Mouse (Mus musculus) hindlimb bud, embryonic 11.5 days (tissue): ENCODE measurements around the gene Fam241a.

ENCODE experiments used
- DNase-seq: peaks from one replicate; pipeline ENCODE4 v3.0.0-alpha.2; 2012; ENCODE audit warnings: low read depth, low spot score; ENCODE audit errors: extremely low spot score

The Fam241a gene

DNA sequence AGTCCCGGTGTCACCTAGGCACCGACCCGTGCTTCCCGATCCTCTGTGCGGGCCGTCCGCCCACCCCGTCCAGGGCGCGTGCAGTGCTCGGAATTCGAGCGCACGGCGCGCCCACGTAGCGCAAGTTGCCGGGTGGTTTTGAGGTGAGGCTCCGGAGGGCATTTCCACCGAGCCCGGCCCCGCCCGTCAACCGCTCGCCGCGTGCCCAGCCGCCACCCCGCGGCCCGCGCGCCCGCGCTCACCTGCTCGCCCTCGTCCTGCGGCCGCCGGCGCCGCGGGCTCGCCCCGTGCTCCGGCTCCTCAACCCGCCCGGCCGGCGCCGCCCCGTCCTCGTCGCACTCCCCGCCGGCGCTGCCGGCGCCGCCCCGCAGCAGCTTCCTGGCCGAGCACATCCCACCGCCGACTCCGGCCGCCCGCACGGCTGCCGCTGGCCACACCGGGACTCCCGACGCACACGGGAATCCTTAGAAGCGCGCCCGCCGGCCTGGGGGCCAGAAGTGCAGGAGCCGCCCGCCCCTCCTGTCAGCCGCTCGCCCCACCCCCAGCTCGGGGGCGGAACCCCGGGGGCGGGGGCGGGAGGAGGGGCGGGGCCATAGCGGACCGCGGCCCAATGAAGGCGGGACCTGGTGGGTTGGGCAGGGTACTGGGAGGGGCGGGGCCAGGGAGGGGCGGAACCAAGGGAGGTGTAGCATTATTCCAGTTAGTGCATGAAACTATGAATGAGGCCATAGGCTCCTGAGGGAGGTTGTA, at the start of gene Fam241a:
TSS of gene Fam241a (minus strand) at position 533 of the 750 bp plus-strand sequence.
- no peak for DNase-seq

- no peak for DNase-seq
These were observed 36.3 kb upstream of the Fam241a start for GRCm38 (mm10) chr3:127932453-127932852.

- DNase-seq, result no peak
These were observed 34.3 kb upstream of the Fam241a start for GRCm38 (mm10) chr3:127930326-127931012.

GRCm38 (mm10) chr3:127929921-127930320, 33.8 kb upstream of the Fam241a start:
- no peak for DNase-seq

DNA sequence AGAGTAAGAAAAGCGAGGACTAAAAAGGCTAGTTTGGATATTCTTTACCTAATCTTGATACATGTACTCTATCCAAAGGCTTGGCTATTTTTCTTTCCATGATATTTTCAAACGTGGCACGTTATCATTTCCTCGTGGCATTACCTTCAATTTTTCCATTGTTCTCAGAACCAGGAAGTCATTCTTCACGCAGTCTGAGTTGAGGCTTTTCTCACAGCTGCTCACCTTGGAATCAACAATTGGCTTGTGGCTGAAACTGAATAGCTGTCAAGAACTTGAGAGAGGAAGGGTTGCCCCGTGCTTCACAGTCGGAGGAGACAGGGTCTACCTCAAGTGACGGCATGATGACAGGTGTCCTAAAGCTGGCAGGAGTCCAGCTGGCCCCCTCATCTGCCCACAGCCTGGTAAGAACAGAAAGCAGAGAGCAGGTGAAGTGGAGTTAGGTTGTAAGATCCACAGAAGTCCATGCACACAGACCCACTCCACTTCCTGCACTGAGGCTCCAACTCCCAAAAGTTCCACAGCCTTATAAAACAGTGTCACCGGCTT, 30.6 kb upstream of the Fam241a start:
- no peak for DNase-seq

DNA sequence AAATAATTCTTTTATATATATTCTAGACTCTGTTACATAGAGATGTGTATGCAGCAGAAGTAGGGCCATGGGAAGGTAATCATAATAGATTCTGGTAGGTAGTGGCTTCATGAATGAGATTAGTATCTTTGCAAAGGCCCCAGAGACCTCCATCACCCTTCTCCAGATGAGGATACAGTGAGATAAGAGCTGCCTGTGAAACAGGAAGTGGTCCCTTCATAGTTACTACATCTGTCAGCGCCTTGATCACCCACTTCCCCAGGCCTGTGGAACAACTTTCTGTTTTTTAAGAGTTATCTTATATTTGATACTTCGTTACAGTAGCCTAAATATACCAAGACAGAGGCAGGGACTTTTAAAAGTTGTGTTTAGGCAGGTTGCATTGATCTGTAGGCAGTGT, 28.3 kb upstream of the Fam241a start:
- no peak for DNase-seq

DNA sequence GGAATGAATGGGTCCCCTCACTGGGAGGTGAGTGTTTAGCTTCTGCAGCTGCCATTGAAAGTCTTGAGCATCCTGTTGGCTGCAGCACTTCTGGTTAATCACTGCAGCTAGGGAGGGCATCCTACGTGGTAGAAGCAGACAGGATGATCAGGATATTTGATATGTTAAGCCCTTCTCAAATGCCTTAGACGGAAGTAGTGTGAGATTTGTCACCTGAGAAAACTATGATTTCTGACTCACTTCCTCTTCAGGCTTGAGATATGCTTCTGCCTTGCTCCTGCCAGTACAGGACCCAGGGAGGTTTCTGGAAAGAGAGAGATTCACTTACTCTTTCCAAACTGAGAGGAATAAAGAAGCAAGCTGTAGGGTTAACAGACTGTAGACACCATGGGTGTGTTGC, 27.1 kb upstream of the Fam241a start:
- no peak for DNase-seq

DNA sequence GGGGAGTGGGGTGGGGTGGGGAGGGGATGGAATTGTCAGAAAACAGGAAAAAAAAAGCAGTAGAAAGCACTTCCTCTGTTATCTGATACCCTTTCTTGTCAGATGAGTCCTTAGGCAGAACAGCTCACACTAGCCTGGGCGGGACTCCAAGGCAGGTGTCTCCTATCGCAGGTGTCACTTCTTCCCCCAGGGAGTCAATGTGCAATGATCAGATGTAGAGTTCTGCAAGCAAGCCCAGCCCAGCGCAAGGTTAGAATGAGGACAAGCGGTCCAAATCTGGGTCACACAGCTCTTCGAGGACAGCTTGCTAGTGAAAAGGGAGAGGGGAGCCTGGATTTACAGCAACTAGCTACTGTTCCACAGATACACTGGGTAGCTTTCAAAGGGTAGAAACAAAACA, 26.0 kb upstream of the Fam241a start:
- no peak for DNase-seq

GRCm38 (mm10) chr3:127917999-127918661, 22.0 kb upstream of the Fam241a start:
- no peak for DNase-seq

DNA sequence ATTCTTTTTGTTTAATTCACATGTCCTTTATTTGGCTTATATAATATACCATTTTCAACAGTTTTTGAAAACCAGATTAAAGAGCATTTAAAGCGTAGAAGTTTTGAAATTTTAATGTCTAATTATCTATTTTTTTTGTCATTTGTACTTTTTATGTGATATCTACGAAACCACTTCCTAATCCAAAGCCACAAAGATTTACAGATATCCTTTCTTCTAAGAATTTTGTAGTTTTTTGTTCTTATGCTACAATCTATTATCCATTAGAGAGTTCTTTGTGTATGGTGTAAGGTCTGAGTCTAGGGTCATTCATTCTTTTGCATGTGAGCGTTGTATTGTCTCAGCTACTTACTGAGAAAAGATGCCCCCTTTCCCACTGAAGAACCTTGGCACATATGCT, 21.4 kb upstream of the Fam241a start:
- DNase-seq, result no peak

GRCm38 (mm10) chr3:127915656-127916334, 19.7 kb upstream of the Fam241a start:
- no peak for DNase-seq

DNA sequence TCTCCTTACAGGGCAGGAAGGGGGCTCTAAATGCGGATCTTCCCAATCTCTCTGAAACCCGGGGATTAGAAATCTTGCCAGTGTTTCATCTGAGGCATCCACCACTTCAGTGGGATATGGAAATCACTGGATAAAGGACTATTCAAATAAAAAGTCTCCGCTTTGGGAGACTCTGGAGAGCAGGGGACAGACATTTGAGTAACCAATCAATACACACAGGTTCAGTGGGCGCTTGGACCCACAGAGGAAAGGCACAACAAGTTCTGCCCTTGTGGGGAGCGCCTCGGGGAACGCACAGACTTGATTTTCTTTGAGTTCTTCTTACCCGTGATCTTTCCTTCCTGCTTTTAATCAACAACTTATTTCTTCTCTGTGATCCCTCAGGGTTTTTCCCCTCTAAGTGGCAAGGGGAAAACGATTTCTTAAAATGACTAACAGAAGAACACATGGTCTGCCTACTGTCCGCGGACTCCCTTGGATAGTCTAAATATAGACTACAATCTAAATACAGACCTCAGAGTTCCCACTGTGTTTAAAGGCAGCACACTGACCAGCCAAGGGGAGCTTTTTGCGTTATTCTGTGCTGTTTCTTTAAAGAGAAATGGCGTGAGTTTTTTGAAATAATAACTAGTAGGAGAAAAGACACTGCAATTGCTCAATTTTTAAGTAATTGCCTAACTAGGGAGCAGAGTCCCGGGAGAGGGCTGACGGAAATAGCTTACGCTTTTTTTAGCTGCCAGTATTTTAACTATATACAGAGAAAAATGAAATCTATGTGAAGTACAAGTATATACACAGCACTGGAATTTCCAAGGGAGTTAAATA, 18.0 kb upstream of the Fam241a start:
- no peak for DNase-seq

DNA sequence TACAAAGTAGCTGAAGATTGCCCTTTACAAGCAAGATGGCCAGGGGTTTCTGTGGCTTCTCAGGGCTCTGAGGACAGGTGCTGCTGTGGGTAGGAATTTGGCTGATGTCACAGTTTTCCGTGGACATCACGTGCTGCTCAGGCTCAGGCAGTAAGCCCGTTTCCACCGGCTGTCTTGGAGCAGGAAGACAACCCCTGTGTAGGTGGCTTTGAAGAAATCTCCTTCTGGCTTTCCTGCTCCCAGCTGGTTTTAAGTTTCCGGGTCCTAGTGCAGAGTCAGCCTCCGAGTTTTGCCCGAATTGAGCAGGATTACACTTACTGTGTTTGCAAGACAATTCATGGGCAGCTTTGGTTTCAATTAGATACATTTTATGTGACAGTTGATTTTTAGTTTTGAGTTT, 13.8 kb upstream of the Fam241a start:
- no peak for DNase-seq

DNA sequence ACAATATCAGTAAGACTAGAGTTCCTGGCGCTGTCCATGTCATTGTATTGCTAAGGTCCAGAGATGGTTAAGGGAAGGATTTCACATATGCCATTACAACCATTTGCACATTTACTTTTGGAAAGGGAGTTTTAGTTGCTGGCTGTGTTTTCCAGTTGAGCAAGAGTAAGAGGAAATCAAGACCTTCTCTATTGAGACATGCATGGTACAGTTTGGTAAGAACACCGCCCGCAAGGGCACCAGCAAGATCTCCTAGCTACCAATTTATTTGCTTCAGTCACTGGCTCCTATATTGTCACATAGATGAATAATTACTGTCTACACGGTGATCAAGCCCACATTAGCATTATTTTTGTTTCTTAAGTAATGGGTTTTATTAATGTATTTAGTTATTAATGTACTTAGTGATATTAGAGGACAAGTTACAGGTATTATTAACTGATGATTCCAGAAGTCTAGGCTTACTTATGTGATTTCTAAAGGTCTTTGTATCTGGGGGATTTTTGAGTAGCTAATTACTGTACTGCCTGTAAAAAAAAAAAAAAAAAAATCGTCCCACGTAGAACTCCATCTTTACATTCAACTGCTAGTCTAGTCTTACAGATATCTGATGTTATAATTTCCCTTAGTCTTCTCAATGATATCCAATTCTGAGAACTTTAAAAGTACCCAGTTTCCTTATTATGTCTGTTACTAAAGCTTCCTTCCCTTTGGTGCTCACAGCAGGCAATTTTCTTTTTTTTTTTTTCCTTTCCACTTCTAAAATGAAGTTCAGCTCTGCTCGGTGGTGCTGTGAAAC, 944 bp downstream of the Fam241a start:
- DNase-seq, result no peak

- DNase-seq, result no peak
These were observed 2.2 kb downstream of the Fam241a start for GRCm38 (mm10) chr3:127893902-127894301.

- no peak for DNase-seq
These were observed 4.2 kb downstream of the Fam241a start for GRCm38 (mm10) chr3:127891906-127892305.

DNA sequence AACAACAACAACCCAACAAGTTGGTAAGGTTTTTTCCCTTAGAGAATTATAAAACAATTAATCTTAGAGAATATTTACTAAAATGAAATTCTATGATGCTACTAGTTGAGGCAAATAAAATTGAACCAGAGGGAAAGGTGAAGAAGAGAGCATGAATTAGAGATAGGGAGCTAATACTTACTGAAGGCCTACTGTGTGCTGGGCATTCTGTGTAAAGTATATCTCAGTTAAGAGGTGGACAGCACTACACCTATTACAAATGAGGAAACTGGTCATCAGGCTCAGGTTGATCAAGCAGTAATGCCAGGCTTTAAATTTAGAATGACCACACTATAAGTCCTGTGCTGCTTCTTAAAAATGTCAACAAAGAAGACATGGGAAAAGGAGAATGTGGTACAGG, 6.1 kb downstream of the Fam241a start:
- DNase-seq, result no peak

DNA sequence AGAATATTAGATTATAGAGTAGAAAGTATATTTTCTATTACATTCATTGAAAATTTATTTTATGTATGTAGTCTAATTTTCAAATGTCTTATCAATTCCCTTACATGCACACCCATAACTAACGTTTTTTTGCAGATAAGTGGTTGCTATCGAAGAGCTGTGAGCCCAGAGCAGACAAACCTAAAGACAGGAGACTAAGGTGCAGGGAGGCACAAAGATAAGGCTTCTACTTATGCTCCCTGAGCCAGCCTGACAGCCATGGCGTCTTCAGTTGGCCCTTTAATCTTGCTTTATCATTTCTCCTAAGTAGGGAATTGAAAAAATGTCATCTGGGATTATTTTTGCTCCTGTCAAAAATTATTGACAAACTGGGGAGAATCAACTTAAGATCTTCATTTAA, 6.6 kb downstream of the Fam241a start:
- no peak for DNase-seq

- DNase-seq, result no peak
These were observed 14.4 kb downstream of the Fam241a start for GRCm38 (mm10) chr3:127881684-127882083.

DNA sequence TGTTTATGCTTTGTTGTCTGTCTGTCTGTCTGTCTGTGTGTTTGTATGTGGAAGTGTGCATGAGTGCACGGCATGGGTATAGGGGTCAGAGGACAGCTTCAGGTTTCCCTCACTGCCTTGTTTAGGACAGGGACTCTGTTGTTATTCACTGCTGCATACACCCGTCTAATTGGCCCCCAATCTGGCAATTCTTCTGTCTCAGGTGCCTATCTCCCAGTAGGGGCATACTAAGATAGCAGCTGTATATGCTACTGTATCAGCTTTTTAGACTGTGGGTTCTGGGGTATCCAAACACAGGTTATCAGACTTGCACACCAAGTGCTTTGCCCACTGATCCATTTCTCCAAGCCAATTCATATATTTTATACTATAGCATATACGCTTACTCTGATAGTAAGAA, 16.2 kb downstream of the Fam241a start:
- no peak for DNase-seq
